Mouse (Mus musculus) myocyte (in vitro differentiated cells): ENCODE results near the gene Tas1r3. TPM values are rescaled to one million over a fixed set of nuclear protein-coding genes. Genes with fewer than 3 reads are reported as not detected.
A peak's percentile ranks its signal among the peaks of the same experiment; 100 is the strongest.

Source experiments
- H3K27me3 ChIP-seq: one replicate; pipeline ENCODE4 v1.6.1; 2011; ENCODE audit not compliant: control insufficient read depth, insufficient read depth, insufficient read length
- H3K36me3 ChIP-seq: one replicate; pipeline ENCODE4 v1.6.1; 2011; ENCODE audit not compliant: control insufficient read depth, insufficient read depth
- H3K4me2 ChIP-seq: one replicate; pipeline ENCODE4 v1.6.1; 2011; ENCODE audit warnings: low read depth, control low read depth
- H3K4me3 ChIP-seq: one replicate; pipeline ENCODE4 v1.5.1; 2011; ENCODE audit warnings: mild to moderate bottlenecking, control low read depth, moderate library complexity
- H3K79me2 ChIP-seq: one replicate; pipeline ENCODE4 v1.6.1; 2011; ENCODE audit not compliant: control insufficient read depth, insufficient read depth
- H3ac ChIP-seq: one replicate; pipeline ENCODE4 v1.6.1; 2011; ENCODE audit not compliant: control insufficient read depth, insufficient read length
- CEBPB ChIP-seq: IDR thresholded peaks from 2 replicates; pipeline ENCODE4 v1.6.1; 2011; ENCODE audit warnings: mild to moderate bottlenecking, moderate library complexity; ENCODE audit not compliant: poor library complexity, insufficient read depth, severe bottlenecking
- E2F4 ChIP-seq: IDR thresholded peaks from one replicate; pipeline ENCODE4 v1.6.1; 2011; ENCODE audit warnings: mild to moderate bottlenecking, control low read depth, moderate library complexity; ENCODE audit not compliant: insufficient read depth
- MAX ChIP-seq: IDR thresholded peaks from one replicate; pipeline ENCODE4 v1.6.1; 2011; ENCODE audit warnings: low read depth, mild to moderate bottlenecking, control low read depth
- MYOD1 ChIP-seq, 3 experiments: IDR thresholded peaks; one replicate each; pipeline ENCODE4 v1.6.1; 2011; ENCODE audit warnings: control low read depth in 2 of 3, low read depth in 2 of 3, mild to moderate bottlenecking in 2 of 3, moderate library complexity in 1 of 3; ENCODE audit not compliant: insufficient read length in 2 of 3, control insufficient read depth in 1 of 3
- MYOG ChIP-seq, 3 experiments: IDR thresholded peaks; one replicate each; pipeline ENCODE4 v1.6.1; 2011; ENCODE audit warnings: control low read depth in 2 of 3, low read depth in 2 of 3, mild to moderate bottlenecking in 2 of 3; ENCODE audit not compliant: insufficient read length in 2 of 3, control insufficient read depth in 1 of 3, insufficient read depth in 1 of 3
- POLR2A ChIP-seq: IDR thresholded peaks from one replicate; pipeline ENCODE4 v1.6.1; 2011; ENCODE audit warnings: low read depth, mild to moderate bottlenecking, control low read depth, moderate library complexity; ENCODE audit not compliant: insufficient read length
- POLR2AphosphoS2 ChIP-seq: IDR thresholded peaks from one replicate; pipeline ENCODE4 v1.6.1; 2011; ENCODE audit warnings: low read depth, control low read depth; ENCODE audit not compliant: insufficient read length
- REST ChIP-seq: IDR thresholded peaks from one replicate; pipeline ENCODE4 v1.6.1; 2011; ENCODE audit warnings: mild to moderate bottlenecking, control low read depth, moderate library complexity; ENCODE audit not compliant: insufficient read depth, insufficient read length
- SRF ChIP-seq: IDR thresholded peaks from one replicate; pipeline ENCODE4 v1.6.1; 2011; ENCODE audit warnings: low read depth; ENCODE audit not compliant: control insufficient read depth, insufficient read length
- TCF12 ChIP-seq: IDR thresholded peaks from one replicate; pipeline ENCODE4 v1.6.1; 2011; ENCODE audit warnings: mild to moderate bottlenecking, control low read depth; ENCODE audit not compliant: poor library complexity, insufficient read depth, severe bottlenecking
- TCF3 ChIP-seq: IDR thresholded peaks from one replicate; pipeline ENCODE4 v1.6.1; 2011; ENCODE audit warnings: low read depth, control low read depth; ENCODE audit not compliant: insufficient read length
- USF1 ChIP-seq: IDR thresholded peaks from one replicate; pipeline ENCODE4 v1.6.1; 2011; ENCODE audit warnings: low read depth, mild to moderate bottlenecking, control low read depth, moderate library complexity
- polyA plus RNA-seq: library from polyadenylated mRNA; unstranded; fragments of >200 nt; fragmentation: generic; extraction: Trizol; gene quantifications from one replicate; pipeline ENCODE4 v1.2.1, GENCODE M21; 2012; ENCODE audit warnings: missing spikeins

The Tas1r3 gene
- polyA plus RNA-seq, 1 experiment = 0.17 TPM

DNA sequence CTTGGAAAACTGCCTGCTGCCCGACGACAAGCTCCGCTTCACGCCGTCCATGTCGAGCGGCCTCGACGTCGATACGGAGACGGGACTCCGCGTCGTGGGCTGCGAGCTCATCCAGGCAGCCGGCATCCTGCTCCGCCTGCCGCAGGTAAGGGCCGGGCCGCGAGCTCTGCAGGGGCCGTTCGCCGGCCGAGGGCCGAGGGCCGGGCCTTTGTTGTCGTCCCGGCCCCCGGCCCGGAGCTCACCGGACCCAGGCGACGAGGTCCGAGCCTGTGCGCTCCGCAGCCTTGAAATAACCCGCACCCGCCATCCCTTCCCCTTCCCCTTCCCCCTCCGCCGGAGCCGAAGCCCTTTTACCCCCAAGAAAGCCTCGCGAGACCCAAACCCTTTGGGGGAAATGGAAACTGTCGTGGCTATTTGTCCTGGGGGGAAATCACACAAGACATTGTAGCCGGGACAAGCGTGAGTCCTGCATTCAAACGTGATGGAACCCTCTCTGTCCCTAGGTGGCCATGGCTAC is 50.4 kb downstream of the Tas1r3 start:
- TF ChIP-seq MYOD1 (IDR thresholded peaks at IDR 0.05; ENCODE audit: control insufficient read depth in 1 of 3, insufficient read length in 2 of 3, low read depth in 2 of 3) (no peak), USF1 (no peak)
- H3K4me3 ChIP-seq = peak overlapping the region; percentile 71
- peaks cover 59% of the 10 kb centered on the region for H3K36me3 ChIP-seq
- peak overlapping the region; percentile 92 for H3ac ChIP-seq
- peaks cover 50% of the 10 kb centered on the region for H3K79me2 ChIP-seq
- peak overlapping the region; percentile 79 for H3K4me2 ChIP-seq
- H3K27me3 ChIP-seq = no peaks in the 10 kb centered on the region

DNA sequence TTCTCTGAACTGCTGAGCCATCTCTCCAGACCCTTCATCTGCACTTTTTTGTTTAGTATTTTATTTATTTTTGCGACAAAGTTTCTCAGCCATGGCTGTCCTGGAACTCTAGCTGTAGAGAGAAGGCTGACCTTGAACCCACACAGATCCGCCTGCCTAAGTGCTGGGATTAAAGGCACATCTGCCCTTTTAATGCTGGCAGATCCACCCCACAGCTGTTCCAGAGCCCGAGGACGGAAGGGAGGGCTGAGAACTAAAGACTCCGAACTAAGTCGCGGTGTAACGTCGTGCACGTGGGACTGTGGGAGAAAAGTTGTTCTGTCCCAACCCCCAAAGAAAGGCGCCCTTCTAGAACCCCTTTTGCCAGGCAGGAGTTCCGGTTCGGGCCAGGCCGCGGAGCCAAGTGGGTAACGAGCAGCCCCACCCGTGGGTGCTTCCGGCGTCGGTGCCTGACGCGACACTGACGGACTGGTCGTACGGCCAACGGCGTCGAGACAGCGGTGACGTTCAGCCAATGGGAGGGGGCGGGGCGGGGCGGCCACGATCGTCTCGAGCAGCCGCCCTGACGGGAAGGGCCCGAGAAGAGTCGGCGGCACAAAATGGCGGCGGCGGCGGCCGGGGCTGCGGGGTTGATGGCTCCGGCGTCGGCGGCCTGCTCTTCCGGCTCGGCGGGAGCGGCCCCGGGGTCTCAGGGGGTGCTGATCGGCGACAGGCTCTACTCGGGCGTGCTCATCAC is 51.1 kb downstream of the Tas1r3 start, which contains the start of gene Ccnl2:
Gene Ccnl2, plus strand, starts transcription at position 561 of the 736 bp plus-strand sequence.
- peaks cover 54% of the 10 kb centered on the region for H3K36me3 ChIP-seq
- no peak for TF ChIP-seq TCF12
- peak; percentile 70 for TF ChIP-seq POLR2A
- no peak for TF ChIP-seq USF1
- TF ChIP-seq TCF3 = no peak
- no peak for TF ChIP-seq CEBPB
- TF ChIP-seq SRF = no peak
- TF ChIP-seq MYOD1 (IDR thresholded peaks at IDR 0.05; ENCODE audit: control insufficient read depth in 1 of 3, insufficient read length in 2 of 3, low read depth in 2 of 3) = peak in 2 of 3 experiments; percentile 15 to 26
- TF ChIP-seq REST = no peak
- TF ChIP-seq POLR2AphosphoS2 = peak; percentile 89
- TF ChIP-seq MAX = no peak
- TF ChIP-seq E2F4 = no peak
- TF ChIP-seq MYOG (IDR thresholded peaks at IDR 0.05; ENCODE audit: control insufficient read depth in 1 of 3, insufficient read depth in 1 of 3, insufficient read length in 2 of 3, low read depth in 2 of 3) = peak in 1 of 3 experiments; percentile 38
- peaks cover 44% of the 10 kb centered on the region for H3K79me2 ChIP-seq
- H3K4me2 ChIP-seq = peak within 1 kb of the TSS; percentile 79
- H3K4me3 ChIP-seq = peak within 1 kb of the TSS; percentile 71
- peak within 1 kb of the TSS; percentile 92 for H3ac ChIP-seq
- no peaks in the 10 kb centered on the region for H3K27me3 ChIP-seq

Other genes with a start within 250 kb of the Tas1r3 start
- gene Cdk11b, start 238.5 kb downstream of the Tas1r3 start, polyA plus RNA-seq = 47.7 TPM
- gene Gm10563, start 218.0 kb downstream of the Tas1r3 start, polyA plus RNA-seq = not detected
- gene Mmp23, start 210.0 kb downstream of the Tas1r3 start, polyA plus RNA-seq = 1.8 TPM
- 106 TPM for gene Mib2, start 194.2 kb downstream of the Tas1r3 start, polyA plus RNA-seq
- gene Fndc10, start 169.0 kb downstream of the Tas1r3 start, polyA plus RNA-seq = 8.3 TPM
- 105 TPM for gene Ssu72, start 158.6 kb downstream of the Tas1r3 start, polyA plus RNA-seq
- gene Tmem240, start 128.6 kb downstream of the Tas1r3 start, polyA plus RNA-seq = 1.2 TPM
- 60.9 TPM for gene Atad3a, start 102.3 kb downstream of the Tas1r3 start, polyA plus RNA-seq
- 3.2 TPM for gene Vwa1, start 88.7 kb downstream of the Tas1r3 start, polyA plus RNA-seq
- 0.97 TPM for gene Tmem88b, start 77.5 kb downstream of the Tas1r3 start, polyA plus RNA-seq
- gene Ankrd65, start 72.9 kb downstream of the Tas1r3 start, polyA plus RNA-seq = not detected
- 132 TPM for gene Mrpl20, start 60.5 kb downstream of the Tas1r3 start, polyA plus RNA-seq
- gene Ccnl2, start 50.9 kb downstream of the Tas1r3 start, polyA plus RNA-seq = 24.7 TPM
- 152 TPM for gene Aurkaip1, start 32.1 kb downstream of the Tas1r3 start, polyA plus RNA-seq
- 87.5 TPM for gene Mxra8, start 23.7 kb downstream of the Tas1r3 start, polyA plus RNA-seq
- 98.4 TPM for gene Dvl1, start 16.0 kb downstream of the Tas1r3 start, polyA plus RNA-seq
- gene Cptp, start 6.1 kb upstream of the Tas1r3 start, polyA plus RNA-seq = 10.5 TPM
- gene Ints11, start 6.2 kb upstream of the Tas1r3 start, polyA plus RNA-seq = 72.1 TPM
- 19.1 TPM for gene Pusl1, start 28.4 kb upstream of the Tas1r3 start, polyA plus RNA-seq
- gene Acap3, start 28.5 kb upstream of the Tas1r3 start, polyA plus RNA-seq = 22.3 TPM
- gene Ube2j2, start 80.5 kb upstream of the Tas1r3 start, polyA plus RNA-seq = 70.6 TPM
- 2.1 TPM for gene C1qtnf12, start 99.0 kb upstream of the Tas1r3 start, polyA plus RNA-seq
- gene B3galt6, start 129.3 kb upstream of the Tas1r3 start, polyA plus RNA-seq = 5.4 TPM
- gene Sdf4, start 129.5 kb upstream of the Tas1r3 start, polyA plus RNA-seq = 137 TPM
- 0.64 TPM for gene Tnfrsf4, start 150.5 kb upstream of the Tas1r3 start, polyA plus RNA-seq
- gene Tnfrsf18, start 162.8 kb upstream of the Tas1r3 start, polyA plus RNA-seq = 0.40 TPM
- not detected for gene Ttll10, start 196.1 kb upstream of the Tas1r3 start, polyA plus RNA-seq
- gene 9430015G10Rik, start 246.6 kb upstream of the Tas1r3 start, polyA plus RNA-seq = 11.0 TPM